Mouse (Mus musculus): ENCODE measurements around the gene Fbxw7.

DNA sequence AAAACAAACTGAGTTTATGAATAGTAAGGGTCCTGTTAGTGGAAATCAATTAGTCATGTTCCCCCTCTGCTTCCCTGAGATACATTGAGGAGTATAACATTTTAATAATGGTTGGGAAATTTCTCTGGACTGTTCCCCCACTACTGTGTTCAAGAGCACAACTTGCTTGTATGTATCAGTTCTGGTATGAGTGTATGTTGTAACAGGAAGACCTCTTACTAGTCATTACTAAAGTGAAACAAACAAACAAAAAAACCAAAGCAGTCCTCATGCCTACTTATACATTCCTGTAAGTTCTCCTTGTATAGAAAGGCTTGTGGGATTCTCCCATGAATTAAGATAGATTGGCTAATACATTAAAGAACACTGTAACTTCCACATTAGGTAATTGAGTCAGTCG lies 131.3 kb downstream of the Fbxw7 start:
- TF ChIP-seq CTCF (IDR thresholded peaks at IDR 0.05; ENCODE audit: borderline replicate concordance, extremely low read depth, insufficient read depth, insufficient read length) (no peak), POLR2A (IDR thresholded peaks at IDR 0.05; ENCODE audit: borderline replicate concordance, extremely low read depth, insufficient read depth, insufficient read length, poor library complexity, severe bottlenecking) (no peak)
